Mouse (Mus musculus) ovary, adult 18-20 months (tissue): ENCODE measurements around the gene Lamb1.

Experiments
- DNase-seq: peaks from one replicate; pipeline ENCODE4 v3.0.0; 2022; ENCODE audit warnings: low spot score, mixed read lengths

Lamb1 gene

DNA sequence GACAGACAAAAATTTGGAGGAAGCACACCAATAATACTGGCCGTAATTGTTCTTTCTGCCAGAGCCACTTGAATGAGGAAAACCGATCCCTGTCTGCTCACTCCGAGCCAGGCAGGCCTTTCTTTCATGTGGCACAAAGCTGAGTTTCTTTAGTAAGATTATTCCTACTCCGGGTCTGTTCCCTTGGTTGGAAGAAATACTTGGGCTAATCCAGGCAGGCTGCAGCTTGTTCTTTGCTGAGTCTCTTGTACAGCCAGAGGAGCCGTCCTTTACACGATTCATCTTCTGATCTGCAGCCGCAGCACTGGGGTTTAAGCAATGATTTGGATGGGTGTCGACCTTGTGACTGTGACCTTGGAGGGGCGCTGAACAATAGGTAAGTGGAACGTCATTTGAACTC, 24.0 kb downstream of the Lamb1 start:
- no peak for DNase-seq

DNA sequence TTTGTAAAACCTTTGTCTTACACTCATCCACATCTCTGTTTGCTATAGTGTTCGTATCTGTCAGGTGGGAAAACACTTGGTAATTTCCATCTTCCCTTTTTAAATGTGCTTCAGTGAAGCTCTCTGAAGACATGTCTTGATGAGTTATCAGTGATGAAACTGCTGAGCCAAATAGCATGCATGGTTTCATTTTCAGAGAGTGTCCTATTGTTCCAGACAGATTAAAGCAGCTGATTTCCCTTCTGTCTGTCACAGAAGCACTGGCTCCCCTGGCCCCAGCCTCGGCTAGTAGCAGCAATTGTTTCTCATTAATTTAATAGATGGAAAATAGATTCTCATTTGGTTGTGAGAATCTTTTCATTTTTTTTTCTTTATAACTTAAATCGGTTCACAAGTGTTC, 25.9 kb downstream of the Lamb1 start:
- no peak for DNase-seq

DNA sequence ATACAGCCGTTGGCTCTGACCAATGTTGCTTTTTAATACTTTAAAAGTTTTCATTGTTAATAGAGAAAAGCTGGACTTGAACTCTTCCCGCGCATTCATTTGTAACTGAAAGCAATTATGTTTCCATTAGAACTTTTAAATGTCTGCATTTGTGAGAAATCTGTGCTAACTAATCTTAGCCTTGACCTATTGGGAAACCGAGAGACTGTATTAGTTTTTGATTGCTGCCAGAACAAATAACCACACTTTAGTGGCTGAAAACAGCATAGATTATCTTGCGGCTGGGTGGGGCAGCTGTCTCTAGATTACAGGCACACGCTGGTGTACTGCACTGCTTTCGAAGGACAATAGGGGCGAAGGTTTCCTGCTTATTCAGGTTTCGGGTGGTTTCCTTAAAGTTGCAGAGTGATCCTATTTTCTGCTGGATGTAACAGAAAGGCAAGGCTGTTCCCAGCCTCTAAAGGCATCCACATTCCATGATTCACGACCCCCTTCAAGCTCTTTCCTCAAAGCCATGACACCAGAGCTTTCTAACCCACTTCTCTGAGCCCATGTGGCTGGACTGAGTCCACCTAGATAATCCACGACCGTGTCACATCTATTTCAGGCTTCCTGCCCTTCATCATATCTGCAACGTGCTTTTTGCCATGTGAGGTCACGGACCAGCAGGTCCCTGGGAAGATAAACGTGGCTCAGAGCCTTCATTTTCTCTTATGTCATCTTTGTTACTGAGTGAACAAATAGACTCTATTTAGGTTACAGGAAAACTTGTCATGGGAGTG, 28.5 kb downstream of the Lamb1 start:
- no peak for DNase-seq

DNA sequence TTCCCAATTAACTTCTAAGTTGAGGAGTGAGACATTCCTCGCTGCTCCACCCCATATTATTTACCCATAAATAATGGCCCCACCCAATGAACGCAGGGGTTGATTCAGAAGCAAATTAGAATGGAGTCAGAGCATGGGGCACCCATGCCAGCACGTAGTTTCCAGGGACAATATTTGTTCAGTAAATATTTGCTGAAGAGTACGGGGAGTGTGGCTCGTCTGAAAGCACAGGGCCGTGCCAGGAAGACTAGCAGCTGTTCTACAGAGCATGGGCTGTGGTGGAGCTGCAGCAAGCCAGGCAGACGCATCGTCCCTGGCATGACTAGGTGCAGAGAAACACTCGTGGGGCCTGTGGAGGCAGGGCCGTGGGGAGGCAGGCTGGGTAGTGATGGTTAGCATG, 29.5 kb downstream of the Lamb1 start:
- no peak for DNase-seq

DNA sequence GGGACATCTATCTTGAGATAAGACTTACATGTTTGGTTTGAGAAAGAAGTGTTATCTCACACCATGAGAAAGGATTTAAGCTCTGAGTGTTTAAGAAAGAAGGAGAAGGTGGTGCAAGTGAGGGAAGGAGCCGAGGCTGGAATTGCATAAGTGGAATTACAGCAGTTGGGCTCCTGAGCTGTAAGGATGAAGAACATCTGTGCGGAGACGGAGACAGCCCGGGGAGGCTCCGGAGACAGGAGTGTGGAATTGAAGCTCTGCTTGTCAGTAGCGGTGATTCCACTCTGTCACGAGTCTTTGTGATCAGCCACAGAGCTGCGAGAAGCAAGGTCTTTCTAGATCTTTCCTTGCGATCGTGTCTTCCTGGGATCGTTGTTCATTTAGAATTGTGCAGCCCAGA, 30.0 kb downstream of the Lamb1 start:
- DNase-seq, result no peak

- no peak for DNase-seq
Observed at GRCm38 (mm10) chr12:31295505-31295904, 30.5 kb downstream of the Lamb1 start.

DNA sequence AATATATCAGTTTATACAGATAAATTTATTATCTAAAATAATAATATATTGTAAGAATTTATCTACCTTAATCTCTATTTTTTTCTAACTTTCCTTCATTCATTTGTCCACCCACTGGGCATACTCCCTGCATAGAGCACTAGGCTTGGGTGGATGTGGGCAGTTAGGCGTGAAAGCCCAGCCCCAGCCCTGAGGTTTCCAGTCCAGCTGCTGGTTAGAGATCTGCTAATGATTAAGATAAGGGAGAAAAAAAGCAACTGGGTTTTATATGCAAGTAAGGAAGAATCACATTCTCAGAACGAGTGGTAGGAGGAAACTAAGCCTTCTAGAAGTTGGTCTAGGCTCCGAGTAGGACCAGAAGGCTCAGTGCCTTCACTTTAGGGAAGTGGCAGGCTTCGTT, 31.1 kb downstream of the Lamb1 start:
- no peak for DNase-seq

GRCm38 (mm10) chr12:31298122-31298521, 33.1 kb downstream of the Lamb1 start:
- DNase-seq, result no peak

- DNase-seq, result no peak
Observed at GRCm38 (mm10) chr12:31298530-31298929, 33.5 kb downstream of the Lamb1 start.

DNA sequence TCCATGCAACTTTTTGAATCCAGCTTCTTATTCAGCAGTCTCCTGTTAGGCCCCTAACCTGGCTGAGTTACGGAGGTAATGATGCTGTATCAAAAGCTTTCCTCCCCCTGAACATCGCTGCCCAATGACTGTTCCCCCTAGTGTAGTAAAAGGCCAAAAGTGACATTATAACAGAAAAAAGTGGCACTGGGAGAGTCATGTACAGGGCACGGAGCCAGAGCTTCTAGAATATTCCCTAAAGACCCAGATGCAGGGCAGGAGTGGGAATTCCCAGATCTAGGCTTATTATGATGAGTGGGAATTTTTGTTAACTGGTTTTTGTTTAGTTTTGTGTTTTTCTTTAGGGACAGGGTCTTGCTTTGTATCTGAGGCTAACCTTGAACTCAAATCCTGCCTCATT, 34.1 kb downstream of the Lamb1 start:
- DNase-seq, result no peak

DNA sequence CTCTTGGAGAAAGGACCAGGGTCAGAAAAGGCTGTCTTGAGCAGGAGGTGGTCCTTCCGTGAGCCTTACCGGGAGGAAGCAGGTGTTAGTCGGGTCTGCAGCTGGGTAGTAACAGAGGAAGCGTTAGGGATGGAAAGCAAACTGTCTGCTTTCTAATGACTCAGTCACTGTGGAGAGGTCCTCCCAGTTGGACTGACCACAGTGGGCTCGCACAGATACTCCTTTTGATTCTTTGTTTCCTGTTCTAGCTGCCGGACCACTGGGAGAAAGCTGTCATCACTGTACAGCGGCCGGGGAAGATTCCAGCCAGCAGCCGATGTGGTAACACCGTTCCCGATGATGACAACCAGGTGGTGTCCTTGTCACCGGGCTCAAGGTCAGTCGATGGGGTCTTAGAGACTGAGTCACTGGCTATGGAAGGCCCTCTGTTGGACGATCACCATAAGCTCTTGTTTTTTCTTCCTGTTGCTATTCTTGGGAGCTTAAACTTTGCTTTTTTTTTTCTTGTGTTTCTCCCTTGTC, 34.7 kb downstream of the Lamb1 start:
- no peak for DNase-seq

- DNase-seq, result no peak
Observed at GRCm38 (mm10) chr12:31300276-31300675, 35.2 kb downstream of the Lamb1 start.

DNA sequence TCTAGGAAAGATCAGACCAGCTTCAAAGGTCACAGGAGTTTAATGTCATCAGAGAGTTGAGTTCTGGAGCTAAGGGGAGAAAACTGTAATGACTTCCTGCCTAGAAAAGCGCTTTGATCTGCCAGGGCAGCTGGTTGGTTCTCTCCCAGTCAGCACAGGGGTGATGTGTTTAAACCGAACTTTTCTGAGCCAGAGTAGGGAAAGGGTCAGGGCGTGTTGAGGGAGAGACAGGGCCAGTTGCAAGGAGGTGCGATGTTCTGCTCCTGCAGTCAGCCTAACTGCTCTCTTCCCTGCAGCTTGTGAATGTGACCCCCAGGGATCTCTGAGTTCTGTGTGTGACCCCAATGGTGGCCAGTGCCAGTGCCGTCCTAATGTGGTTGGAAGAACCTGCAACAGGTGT, 37.2 kb downstream of the Lamb1 start:
- no peak for DNase-seq

DNA sequence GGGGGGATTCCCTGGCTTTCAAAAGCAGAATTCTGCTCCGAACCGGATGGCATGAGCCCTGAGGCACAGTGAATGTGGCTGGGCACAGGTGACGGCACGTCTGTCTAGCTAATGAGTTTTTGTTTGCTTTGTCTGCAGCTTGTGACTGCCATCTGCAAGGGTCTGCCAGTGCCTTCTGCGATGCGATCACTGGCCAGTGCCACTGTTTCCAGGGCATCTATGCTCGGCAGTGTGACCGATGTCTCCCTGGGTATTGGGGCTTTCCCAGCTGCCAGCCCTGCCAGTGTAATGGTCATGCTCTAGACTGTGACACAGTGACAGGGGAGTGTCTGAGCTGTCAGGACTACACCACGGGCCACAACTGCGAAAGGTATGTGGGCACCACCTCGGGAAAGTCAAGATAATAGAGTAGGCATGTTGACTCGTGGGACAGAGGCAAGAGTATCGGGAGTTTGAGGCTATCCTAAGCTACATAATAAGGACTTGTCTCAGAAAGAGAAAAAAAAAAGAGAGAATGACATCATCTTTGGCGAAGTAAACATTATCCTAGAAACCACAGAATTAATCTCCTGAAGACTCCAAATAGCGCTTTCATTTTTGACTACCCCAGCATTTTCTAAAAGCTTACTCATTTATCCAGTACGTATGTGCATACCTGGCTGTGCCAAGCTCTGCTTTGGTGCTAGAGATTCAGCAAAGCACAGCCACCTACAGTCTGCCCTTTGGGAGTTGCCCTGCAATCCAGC, 37.9 kb downstream of the Lamb1 start:
- no peak for DNase-seq

DNA sequence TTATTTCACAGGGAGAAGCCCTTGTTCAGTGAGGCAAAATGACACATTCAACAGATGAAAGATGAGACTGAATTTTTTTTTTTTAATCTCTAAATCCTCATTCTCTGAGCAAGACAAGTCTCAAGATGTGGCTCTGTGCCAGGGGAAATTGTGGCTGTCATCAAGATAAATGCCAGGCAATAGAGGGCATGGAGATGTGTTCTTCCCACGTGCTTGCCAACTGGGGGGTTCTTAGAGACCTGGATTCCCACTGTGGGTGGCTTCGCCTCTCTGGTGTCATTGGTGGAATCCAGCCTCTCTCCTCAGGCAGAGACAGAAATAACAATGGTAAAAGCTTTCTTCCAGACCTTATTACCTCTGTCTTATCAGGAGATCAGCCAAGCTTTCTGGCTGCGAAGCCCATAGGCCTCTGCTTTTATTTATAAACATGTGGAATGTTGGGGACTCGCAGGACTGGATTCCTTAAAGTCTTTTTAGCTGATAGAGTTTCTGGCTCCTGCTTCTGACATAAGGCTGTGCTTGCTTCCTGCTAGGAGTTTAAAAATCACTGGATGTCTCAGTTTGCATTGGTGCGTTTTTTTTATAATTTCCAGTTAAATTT, 41.1 kb downstream of the Lamb1 start:
- DNase-seq, result no peak

GRCm38 (mm10) chr12:31307011-31307410, 42.0 kb downstream of the Lamb1 start:
- no peak for DNase-seq

DNA sequence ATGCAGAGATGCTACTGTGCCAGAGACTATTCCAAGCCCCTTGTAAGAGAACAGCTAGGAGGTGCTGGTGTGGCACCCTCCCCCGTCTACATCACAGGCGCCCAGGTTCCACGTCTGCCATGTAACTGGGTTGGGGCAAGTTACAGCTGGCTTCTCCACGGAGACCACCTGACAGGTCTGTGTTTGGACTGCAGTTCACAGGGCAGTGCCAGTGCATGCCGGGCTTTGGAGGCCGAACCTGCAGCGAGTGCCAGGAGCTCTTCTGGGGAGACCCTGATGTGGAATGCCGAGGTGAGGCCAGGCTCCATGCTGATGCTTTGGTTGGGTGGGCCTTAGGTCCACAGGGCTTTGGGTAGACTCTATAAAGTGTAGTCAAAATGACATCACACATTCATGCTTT, 42.7 kb downstream of the Lamb1 start:
- no peak for DNase-seq

DNA sequence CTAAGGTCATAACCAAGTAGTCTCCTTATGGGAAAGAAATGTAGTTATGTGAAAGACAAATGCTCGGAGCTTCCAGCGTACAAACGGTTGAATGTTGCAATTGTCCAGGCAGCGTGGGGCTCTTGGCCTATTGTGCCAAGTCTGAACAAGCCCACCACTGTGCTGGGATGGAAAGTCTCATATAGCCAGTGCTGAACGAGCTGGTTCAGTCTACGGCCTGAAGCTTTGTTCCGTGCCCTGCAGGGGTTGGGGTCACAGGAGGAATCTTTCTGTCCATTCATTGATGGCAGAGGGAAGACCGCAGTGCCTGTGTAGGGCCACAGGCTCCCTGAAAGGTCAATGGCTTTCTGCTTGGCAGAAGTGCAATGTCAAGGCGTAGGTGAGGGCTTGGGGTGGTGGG, 45.7 kb downstream of the Lamb1 start:
- no peak for DNase-seq

GRCm38 (mm10) chr12:31311671-31312265, 46.7 kb downstream of the Lamb1 start:
- DNase-seq, result no peak

DNA sequence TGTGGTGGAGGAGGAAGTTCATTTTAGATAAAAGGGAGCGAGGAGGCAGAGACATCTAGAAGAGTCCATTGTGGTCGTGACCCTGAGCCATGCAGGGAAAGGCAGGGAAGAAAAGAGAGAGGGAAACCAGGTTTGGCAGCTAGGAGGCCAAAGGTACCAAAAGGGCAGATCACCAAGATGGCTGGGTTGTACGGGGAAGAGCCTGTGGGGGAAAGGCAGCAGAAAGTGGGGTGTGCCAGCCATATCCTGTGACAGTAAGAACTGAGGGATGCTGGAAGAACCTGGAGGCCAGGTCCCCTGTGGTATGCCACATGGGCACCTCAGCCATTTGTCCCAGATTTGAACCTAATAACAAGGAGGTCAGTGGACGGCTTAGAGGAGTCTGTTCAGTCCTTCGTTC, 47.2 kb downstream of the Lamb1 start:
- no peak for DNase-seq

DNA sequence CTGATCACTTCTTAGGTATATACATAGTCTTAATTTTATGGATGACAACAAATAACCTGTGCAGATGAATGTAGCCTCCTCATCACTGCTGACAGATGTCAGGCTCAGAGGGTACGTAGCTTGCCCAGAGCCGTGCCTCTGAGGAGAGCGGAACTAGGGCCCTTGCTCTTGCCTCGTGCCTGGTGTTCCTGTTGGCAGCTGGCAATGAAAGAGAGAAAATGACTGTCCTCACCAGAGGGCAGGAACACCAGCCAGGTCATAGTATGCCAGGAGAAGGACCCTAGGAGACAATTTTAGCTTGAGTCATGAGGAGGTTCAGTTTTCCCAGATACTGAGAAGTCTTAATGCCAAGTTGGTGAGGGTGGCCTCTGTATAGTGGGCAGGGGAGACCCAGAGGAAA, 48.1 kb downstream of the Lamb1 start:
- DNase-seq, result no peak

DNA sequence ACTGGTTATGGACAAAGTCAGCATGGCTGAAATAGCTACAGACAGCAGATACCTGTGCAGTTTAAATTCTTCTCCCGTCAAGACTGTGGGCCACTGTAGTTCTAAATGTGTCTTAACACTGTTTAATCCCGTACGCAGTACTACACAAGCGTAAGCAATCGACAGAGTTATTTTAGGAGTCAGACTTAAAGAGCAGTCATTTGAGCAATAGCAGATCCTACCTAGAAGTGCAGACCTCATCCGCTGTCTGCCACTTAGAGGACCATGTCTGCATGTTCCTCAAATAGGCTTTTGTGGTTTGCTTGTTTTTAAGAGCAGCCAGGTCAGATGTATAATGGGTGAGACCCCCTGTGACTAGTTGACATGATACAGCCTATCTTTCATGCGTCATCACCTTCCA, 49.3 kb downstream of the Lamb1 start:
- no peak for DNase-seq

DNA sequence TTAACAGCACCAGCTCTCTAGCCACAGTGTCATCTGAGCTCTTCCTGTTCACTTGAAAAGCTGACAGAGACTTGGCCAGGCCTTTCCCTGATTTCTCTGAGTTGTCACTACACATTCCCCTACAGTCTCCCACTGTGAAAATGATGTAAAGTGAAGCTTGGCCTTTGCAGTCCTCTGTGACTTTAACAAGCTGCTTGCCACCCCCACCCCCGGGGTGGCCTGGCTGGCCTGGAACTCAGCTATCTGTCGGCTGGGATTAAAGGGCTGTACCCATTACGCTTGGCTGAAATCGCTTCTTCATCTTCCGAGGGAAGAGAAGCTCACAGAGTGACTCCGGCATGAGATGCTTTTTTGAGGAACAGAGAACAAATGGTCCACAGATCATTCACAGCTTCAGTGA, 50.9 kb downstream of the Lamb1 start:
- DNase-seq, result no peak
